Mouse (Mus musculus) layer of hippocampus, postnatal 14 days (tissue): Measurements from ENCODE around the gene Kif16b. TPM values are rescaled to one million over a fixed set of nuclear protein-coding genes. Genes with fewer than 3 reads are reported as not detected.
"Not testable (repeated sequence)": the region's sequence is repeated elsewhere in the genome, so short reads cannot be mapped to it uniquely, and the experiment has no call there.

Experiments used
- DNase-seq, 2 experiments: peaks; one replicate each; pipeline ENCODE4 v3.0.0; 2021 to 2022; ENCODE audit warnings: low spot score in 2 of 2, mixed read lengths in 1 of 2
- total RNA-seq, 2 experiments: library from RNA; stranded (reverse); gene quantifications; 2 replicates each; pipeline ENCODE4 v1.2.3; 2021

Kif16b gene
- total RNA-seq, 2 experiments from 2014 or later: 7.2 to 8.6 TPM

DNA sequence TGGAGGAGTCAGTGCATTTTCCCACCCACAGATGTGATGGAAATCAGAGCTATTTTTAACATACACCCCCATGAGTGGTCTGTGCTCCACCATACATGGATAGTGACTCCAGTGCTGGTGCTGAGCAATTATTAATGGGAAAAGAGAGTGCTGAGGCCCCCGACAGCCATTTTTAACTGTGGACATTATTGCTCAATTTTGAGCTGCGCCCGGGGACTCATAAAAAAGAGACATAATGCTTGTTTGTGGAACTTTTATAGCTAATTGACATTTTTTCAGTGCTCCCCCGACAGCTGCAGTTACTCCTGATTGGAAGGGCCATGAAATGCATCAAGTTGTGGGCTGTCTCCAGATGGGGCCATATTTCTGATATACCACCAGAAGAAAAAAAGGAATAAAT is 302.1 kb downstream of the Kif16b start:
- DNase-seq: no peak

DNA sequence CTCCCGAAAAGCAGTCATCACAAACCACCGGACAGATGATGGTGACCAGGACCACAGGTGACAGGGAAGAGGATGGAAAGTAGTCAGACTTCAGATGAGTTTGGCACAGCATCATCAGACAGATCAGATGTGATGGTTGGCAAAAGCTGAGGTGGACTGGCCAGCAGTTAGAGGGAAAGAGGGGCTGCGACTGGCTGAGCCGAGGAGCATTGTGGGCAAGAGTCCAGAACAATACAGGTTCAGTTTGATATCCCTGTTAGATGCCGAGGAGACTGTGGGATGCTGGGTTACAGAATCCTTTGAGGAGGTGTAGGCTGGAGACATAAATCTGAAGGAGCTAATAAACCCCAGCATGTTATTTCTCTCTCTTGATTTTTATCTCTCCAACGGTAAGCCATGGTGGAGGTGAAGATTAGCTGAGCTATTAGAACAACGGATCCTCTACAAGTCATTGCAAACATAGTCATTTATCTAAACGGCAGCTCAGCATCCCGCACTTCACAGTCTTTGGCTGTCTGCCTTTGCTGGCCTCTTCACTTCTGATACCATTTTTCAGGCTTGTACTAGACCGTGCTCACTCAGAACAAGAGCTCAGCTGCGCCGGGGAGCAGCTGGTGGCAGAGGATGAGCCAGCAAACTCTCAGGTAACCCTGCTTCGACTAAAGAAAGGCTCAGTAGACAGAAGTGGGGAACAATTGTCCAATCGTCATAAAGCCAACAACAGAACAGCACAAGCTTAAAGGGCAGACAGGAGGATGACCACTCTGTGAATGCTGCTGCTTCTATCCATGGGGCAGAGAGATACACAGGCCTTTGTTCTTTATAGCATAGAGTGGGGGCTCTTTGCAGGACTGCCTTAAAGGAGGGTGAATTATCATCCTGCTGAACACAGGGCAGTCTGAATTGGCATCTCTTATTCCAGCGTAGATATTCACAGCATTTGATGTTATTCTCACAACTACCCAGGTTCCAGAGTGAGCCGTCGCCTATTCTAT is 304.9 kb downstream of the Kif16b start:
- DNase-seq: no peak

DNA sequence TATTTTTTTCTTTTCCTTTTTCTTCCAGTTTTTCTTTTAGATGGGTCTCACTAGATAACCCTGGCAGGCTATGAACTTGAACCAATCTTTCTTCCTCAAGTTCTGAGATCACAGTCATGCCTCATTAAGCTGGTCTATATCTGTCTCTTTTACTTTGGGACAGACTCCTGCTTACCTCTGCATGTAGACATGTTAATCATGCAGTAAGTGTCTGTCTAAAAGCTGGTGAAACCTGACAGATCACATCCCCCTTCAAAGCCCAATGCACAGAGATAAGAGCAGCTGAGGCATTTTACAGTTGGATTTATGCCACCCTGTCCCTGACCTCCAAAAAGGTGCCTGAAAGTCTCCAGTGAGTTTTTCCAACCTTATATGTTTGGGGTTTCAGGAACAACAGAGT is 310.4 kb downstream of the Kif16b start:
- DNase-seq: no peak

DNA sequence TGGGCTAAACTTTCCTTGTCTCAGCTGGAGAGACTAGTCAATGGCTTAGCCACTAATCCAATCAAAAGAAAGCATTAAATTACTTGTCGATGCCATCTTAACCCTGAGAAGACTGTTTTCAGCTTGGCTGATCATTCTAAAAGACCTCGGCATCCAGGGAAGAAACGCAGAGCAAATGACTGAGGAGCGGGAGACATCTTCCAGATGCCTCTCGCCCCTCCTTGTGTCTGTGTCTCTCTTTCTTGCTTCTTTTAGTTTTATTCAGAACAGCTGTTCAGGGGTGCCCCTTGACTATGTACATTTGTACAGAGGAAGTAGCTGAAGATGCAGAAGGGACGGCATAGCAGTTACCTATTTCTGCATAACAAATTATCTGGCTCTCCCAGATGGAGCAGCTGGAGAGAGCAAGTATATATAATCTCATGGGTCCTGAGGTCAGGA is 311.0 kb downstream of the Kif16b start:
- no peak for DNase-seq

DNA sequence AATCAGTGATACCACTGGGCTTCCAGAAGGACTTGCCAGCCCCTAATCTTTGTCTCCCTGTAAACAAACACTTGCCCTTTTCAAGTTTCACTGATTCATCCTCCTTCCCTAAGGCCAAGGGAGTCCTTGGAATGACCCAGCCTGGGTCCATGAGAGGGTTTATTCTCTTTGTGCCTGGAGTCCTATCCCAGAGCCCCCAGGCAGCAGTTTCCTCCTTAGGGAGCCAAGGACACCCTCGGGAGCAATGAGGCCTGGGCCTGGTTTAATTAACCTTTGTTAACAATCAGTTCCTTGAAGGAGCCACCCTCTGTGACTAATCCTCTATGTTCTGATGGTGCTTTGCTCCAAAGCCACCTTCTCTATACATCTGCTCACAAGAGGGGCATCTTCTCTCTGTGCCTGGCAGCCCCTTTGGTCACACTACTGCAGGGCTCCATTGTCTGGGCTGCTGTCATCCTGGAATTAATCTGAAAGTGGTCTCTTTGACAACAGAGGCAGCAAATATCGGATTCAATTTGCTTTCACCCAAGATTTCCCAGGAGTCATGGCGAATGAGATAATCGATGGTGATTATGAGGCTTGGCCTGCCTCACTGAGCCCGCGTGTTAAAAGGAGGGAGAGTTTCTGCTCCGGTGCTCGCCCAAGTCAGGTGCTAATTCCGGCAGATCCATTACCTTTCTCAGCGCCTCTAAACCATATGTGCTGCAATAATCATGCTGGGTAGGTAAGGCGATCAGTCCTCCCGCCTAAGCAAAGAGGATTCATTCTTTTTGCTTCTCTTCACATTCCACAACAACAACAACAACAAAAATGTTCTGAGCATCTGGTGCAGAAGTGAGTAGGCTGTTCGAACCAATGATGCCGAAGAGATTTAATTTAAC is 311.7 kb downstream of the Kif16b start:
- DNase-seq: no peak

DNA sequence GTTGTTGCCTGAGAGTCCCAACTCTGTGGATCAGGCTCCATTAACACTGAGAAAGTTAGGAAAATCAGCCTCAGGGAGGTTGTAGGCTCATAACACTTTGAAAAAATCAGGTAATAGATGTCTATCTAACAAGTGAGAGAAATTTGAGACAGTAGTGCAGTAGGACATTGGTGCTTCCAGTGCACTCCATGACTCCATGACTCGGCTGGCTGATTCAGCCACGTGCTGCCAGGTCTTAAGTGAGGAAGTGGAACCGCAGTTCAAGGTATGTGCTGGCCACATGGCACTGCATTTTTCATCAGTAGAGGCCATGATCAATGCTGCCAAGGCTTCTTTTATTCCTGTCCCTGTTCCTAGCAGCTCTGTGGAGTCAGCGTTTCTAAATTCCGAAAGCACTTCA is 315.5 kb downstream of the Kif16b start:
- no peak for DNase-seq

DNA sequence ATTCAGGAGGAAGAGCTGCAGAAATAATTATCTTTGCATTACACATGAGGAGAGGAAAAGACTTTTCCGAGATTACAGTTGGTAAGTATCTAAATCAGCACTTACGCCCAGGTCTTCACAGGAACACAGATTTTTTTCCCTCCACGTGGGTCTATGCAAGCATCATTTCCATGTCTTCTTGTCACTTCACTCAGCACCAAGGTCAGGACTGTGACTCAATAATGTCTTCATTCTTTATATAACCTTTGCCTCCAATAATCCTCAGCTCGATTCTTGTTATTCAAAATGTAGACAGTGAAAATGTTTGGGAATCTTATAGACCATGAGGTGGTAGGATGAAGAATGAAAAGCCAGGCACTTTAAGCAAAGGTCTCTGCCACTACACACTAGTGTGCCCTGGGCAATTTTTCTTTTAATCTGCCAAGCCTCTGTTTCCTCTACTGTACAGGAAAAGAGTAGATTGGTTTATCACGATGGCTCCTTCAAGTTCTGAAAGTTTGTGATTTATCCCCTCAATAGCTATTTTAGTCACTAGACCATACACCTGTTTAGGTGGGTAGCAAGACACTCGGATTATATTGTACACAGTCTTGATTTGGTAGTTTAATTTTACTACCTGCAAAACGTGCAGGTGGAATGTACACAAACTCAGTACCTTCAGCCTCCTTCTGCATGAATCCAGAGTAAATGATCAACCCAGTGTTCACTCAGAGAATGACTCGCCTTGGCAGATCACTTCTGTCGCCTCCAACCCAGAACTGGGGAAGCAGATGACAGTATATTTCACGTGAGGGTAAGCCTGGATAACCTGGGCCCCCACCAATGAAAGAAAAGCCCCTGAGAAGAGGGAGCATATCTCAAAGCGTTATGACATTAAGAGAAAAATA is 316.2 kb downstream of the Kif16b start:
- DNase-seq: no peak

DNA sequence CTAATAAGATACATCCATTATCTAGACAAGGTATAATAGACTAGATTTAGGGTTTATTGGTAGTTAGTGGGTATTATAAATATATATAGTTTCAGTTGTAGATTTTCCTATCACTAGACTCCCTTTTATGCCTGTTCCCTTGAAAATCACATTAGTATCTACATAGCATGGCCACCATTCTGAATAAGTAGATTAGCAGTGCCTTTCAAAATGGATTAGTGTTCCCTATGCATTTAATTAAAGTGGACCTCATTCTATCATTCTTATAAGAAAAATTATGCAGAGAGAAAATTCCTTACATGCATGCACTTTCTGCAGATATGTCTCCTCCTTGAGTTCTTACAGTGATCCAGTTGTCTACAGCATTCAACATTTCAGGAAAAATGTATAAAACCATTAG is 320.9 kb downstream of the Kif16b start:
- DNase-seq: no peak

DNA sequence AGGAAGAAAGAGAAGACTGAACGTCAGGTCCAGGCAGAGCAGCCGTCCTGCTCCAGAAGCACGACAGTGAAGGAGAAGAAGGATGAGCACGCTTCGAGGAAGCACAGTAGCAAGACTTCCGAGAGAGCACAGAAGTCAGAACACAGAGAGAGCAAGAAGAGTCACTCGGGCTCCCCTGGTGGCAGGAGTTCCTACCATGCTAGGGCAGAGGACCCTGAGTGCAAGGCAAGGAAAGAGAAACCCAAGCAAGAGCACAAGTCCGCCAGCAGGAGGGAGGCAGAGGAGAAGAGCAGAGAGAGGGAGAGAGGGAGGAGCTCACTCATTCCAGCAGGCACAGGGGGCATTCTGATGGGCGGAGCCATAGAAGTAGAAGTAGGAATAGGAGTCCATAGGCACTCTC is 323.9 kb downstream of the Kif16b start:
- not testable (repeated sequence) for DNase-seq

DNA sequence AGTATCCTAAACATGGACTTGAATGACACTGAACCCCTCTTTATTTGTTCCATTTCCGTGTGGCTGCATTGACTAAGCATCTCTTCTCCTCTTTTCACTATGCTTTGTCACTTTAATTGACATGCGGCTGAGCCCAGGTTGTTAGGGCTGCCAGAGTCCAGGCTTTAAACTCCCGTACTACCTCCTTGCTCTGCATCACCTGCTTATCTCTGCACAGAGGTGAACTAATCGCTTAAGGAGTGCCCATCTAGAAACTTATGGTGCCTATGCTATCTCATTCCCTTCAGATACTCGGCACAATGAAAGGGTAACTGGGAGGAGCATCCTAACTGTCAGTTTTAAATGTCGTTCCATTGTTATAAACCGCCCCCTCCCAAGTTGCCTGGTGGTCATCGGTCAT is 331.6 kb downstream of the Kif16b start:
- no peak for DNase-seq

Other genes with a start within 250 kb of the Kif16b start
- 10 to 100 TPM; 38.0 to 38.6 TPM for gene Snrpb2, start 161.5 kb upstream of the Kif16b start, total RNA-seq
- not detected for gene Otor, start 176.9 kb upstream of the Kif16b start, total RNA-seq